Mouse (Mus musculus): ENCODE measurements at regions not wholly inside any gene's neighbourhood (a gene's known extent, or its start where the extent isn't known, plus 50 kb on each side); places are given as distances from the start of the nearest gene placed in this dataset.

DNA sequence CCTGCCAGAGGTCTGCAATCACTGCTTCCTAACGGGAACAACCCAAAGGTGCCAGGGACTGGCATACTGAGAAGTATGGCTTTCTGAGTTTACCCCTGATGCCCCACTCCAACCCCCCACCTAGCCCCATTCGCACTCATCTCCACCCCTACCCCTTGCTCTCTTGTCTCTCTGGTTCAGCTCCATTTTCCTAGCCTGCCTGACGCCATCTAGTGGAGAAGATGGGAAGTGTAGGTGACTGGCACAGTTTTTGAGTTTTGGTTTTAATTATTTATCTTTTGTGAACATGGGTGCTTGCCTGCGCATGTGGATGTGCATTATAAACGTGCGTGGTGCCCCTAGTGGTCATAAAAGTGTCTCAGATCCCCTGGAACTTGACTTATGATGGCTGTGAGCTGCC, 352.3 kb upstream of the Hs6st1 start:
- TF ChIP-seq TAL1 (IDR thresholded peaks at IDR 0.05; ENCODE audit: low read length) (no peak), GATA1 (IDR thresholded peaks at IDR 0.05; ENCODE audit: low read length) (no peak)

Measured in erythroblast, embryonic 14.5 days (primary cell).